Mouse (Mus musculus): Measurements from ENCODE around the gene Mcidas. TPM values are rescaled to one million over a fixed set of nuclear protein-coding genes. Genes with fewer than 3 reads are reported as not detected.

Gene Mcidas
- 0.11 TPM for polyA plus RNA-seq (2014; fragmentation: Illumina TruSeq; extraction: RNeasy Lipid Tissue Mini Kit (QIAGEN cat#74804); ENCODE audit: low read depth, low replicate concordance)

GRCm38 (mm10) chr13:112993531-112994152 lies at the start of gene Mcidas:
Gene Mcidas, plus strand, starts transcription at chr13:112993845.

GRCm38 (mm10) chr13:112987532-112987943 lies 6.1 kb upstream of the Mcidas start, which contains the start of gene Ccno:
Gene Ccno, plus strand, starts transcription at chr13:112987802.

GRCm38 (mm10) chr13:113034950-113035421 lies 41.3 kb downstream of the Mcidas start, which contains the start of gene Cdc20b:
Gene Cdc20b, plus strand, starts transcription at chr13:113035111.

GRCm38 (mm10) chr13:113046211-113046883 lies 52.7 kb downstream of the Mcidas start, which contains the start of gene Gpx8:
Gene Gpx8, minus strand, starts transcription at chr13:113046410.

Other genes starting within 250 kb of the Mcidas start
- 152 TPM for gene Plpp1, start 193.1 kb upstream of the Mcidas start, polyA plus RNA-seq (2014; fragmentation: Illumina TruSeq; extraction: RNeasy Lipid Tissue Mini Kit (QIAGEN cat#74804); ENCODE audit: low read depth, low replicate concordance)
- gene Mtrex, start 66.4 kb upstream of the Mcidas start, polyA plus RNA-seq (2014; fragmentation: Illumina TruSeq; extraction: RNeasy Lipid Tissue Mini Kit (QIAGEN cat#74804); ENCODE audit: low read depth, low replicate concordance) = 190 TPM
- 47.2 TPM for gene Dhx29, start 66.4 kb upstream of the Mcidas start, polyA plus RNA-seq (2014; fragmentation: Illumina TruSeq; extraction: RNeasy Lipid Tissue Mini Kit (QIAGEN cat#74804); ENCODE audit: low read depth, low replicate concordance)
- gene Ccno, start 6.0 kb upstream of the Mcidas start, polyA plus RNA-seq (2014; fragmentation: Illumina TruSeq; extraction: RNeasy Lipid Tissue Mini Kit (QIAGEN cat#74804); ENCODE audit: low read depth, low replicate concordance) = 0.99 TPM
- 1.1 TPM for gene Cdc20b, start 41.3 kb downstream of the Mcidas start, polyA plus RNA-seq (2014; fragmentation: Illumina TruSeq; extraction: RNeasy Lipid Tissue Mini Kit (QIAGEN cat#74804); ENCODE audit: low read depth, low replicate concordance)
- 13.1 TPM for gene Gpx8, start 52.6 kb downstream of the Mcidas start, polyA plus RNA-seq (2014; fragmentation: Illumina TruSeq; extraction: RNeasy Lipid Tissue Mini Kit (QIAGEN cat#74804); ENCODE audit: low read depth, low replicate concordance)
- 0.95 TPM for gene Gzma, start 107.1 kb downstream of the Mcidas start, polyA plus RNA-seq (2014; fragmentation: Illumina TruSeq; extraction: RNeasy Lipid Tissue Mini Kit (QIAGEN cat#74804); ENCODE audit: low read depth, low replicate concordance)
- gene Esm1, start 215.8 kb downstream of the Mcidas start, polyA plus RNA-seq (2014; fragmentation: Illumina TruSeq; extraction: RNeasy Lipid Tissue Mini Kit (QIAGEN cat#74804); ENCODE audit: low read depth, low replicate concordance) = 0.22 TPM
- gene Gzmk, start 232.1 kb downstream of the Mcidas start, polyA plus RNA-seq (2014; fragmentation: Illumina TruSeq; extraction: RNeasy Lipid Tissue Mini Kit (QIAGEN cat#74804); ENCODE audit: low read depth, low replicate concordance) = 0.49 TPM